Mouse (Mus musculus): ENCODE measurements around the gene Ints12. TPM values are rescaled to one million over a fixed set of nuclear protein-coding genes. Genes with fewer than 3 reads are reported as not detected.

Gene Ints12
- polyA plus RNA-seq (2017; shearing (Covaris generic)): 10 to 100 TPM; 10.1 to 16.3 TPM

DNA sequence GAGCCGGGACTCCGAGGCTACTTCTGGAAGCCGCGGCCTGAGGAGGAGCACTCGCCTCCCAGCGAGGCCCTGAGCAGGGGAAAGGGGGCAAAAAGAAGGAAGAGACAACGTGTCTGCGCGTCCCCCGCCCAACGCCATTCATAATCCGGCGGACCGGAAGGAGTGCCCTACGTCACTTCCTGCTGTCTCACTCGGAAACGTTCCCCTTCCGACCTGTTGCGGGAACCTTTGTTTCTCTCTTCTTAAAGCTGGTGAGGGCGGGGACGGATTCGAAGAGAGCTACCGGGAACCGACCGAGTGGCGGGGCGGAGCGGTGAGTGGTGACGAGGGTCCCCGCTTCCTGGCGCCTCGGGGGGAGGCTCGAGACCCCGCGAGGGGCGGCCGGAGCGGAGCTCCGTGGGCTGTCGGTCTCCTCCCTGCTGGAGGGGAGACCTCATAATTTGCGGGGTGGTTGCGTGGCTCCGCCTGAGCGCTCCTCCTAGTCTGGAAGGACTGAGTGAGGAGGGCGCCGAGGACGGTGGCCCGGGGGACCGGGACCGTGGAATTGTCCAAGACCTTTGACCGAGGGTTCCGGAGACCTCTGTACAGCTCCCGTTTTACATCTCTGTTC lies at the start of gene Ints12, which contains the start of gene Gstcd:
TSS of gene Ints12 (plus strand) at position 177 of the 610 bp plus-strand sequence.
TSS of gene Gstcd (minus strand) at position 370 of the 610 bp plus-strand sequence.

Other genes with a start within 250 kb of the Ints12 start
- gene Npnt, start 141.5 kb upstream of the Ints12 start, polyA plus RNA-seq (2017; shearing (Covaris generic)): 1 to 10 TPM in 1 of 2 experiments, under 1 TPM in 1; 0.54 to 2.2 TPM
- gene Gstcd, start 193 bp downstream of the Ints12 start, polyA plus RNA-seq (2017; shearing (Covaris generic)): 1 to 10 TPM; 2.7 to 5.6 TPM
- gene Arhgef38, start 143.1 kb downstream of the Ints12 start, polyA plus RNA-seq (2017; shearing (Covaris generic)): under 1 TPM in 1 of 2 experiments, not detected in 1; 0.53 TPM
- gene Ppa2, start 218.3 kb downstream of the Ints12 start, polyA plus RNA-seq (2017; shearing (Covaris generic)): 10 to 100 TPM; 40.8 to 45.7 TPM

Measured in inflammation-experienced regulatory T-cells (primary cell).